Mouse (Mus musculus) hindbrain, embryonic 11.5 days (tissue): ENCODE measurements around the gene Slc23a4. TPM values are rescaled to one million over a fixed set of nuclear protein-coding genes. Genes with fewer than 3 reads are reported as not detected.

Experiments
- ATAC-seq: fragments of 200-750 bp; cut with Nextera tagmentation; 2 replicates; pipeline ENCODE4 v1.8.0; 2017; ENCODE audit warnings: mild to moderate bottlenecking, moderate TSS enrichment, moderate library complexity; ENCODE audit not compliant: low FRiP score
- DNase-seq: peaks from one replicate; pipeline ENCODE4 v3.0.0-alpha.2; 2015; ENCODE audit warnings: low spot score
- H3K27ac ChIP-seq: fragments of 300-500 bp; sonication (generic); 2 replicates; pipeline ENCODE4 v1.5.1; 2014; ENCODE audit warnings: mild to moderate bottlenecking, low read depth, low read length
- H3K27me3 ChIP-seq: fragments of 300-500 bp; sonication (generic); 2 replicates; pipeline ENCODE4 v1.6.1; 2014; ENCODE audit warnings: mild to moderate bottlenecking, low read length, moderate library complexity, mixed read lengths; ENCODE audit not compliant: control insufficient read depth, insufficient read depth
- H3K36me3 ChIP-seq: fragments of 300-500 bp; sonication (generic); 2 replicates; pipeline ENCODE4 v1.6.1; 2014; ENCODE audit warnings: mild to moderate bottlenecking, low read length, moderate library complexity, mixed read lengths; ENCODE audit not compliant: control insufficient read depth, insufficient read depth
- H3K4me1 ChIP-seq: fragments of 300-500 bp; sonication (generic); replicated peaks from 2 replicates; pipeline ENCODE4 v1.6.1; 2014; ENCODE audit warnings: low read length, mixed read lengths; ENCODE audit not compliant: control insufficient read depth, insufficient read depth
- H3K4me2 ChIP-seq: fragments of 300-500 bp; sonication (generic); replicated peaks from 2 replicates; pipeline ENCODE4 v1.6.1; 2014; ENCODE audit warnings: mild to moderate bottlenecking, low read depth, low read length
- H3K4me3 ChIP-seq: fragments of 300-500 bp; sonication (generic); 2 replicates; pipeline ENCODE4 v1.5.1; 2014; ENCODE audit warnings: low read depth, low read length
- H3K9ac ChIP-seq: fragments of 300-500 bp; sonication (generic); 2 replicates; pipeline ENCODE4 v1.6.1; 2014; ENCODE audit warnings: low read depth, low read length
- H3K9me3 ChIP-seq: fragments of 300-500 bp; sonication (generic); 2 replicates; pipeline ENCODE4 v1.6.1; 2016; ENCODE audit warnings: low read length; ENCODE audit not compliant: control insufficient read depth
- WGBS: fragments of 180-500 bp; shearing (Covaris S2); extraction: QIAGEN DNeasy Blood & Tissue Kit; methylation state at CpG from one replicate; pipeline ENCODE4 v1.1.7; 2014; 5-methylcytosine and 5-hydroxymethylcytosine counted together
- polyA plus RNA-seq: library from polyadenylated mRNA; unstranded; fragments of >200 nt; fragmentation: Nextera tagmentation; extraction: Ambion mirVana; gene quantifications from 2 replicates; pipeline ENCODE4 v1.2.1, GENCODE M21; 2014

Gene Slc23a4
- polyA plus RNA-seq, 1 experiment from 2014 or later: 0.49 TPM

GRCm38 (mm10) chr6:34951518-34951917 lies 36.7 kb downstream of the Slc23a4 start:
- H3K36me3 ChIP-seq: no peaks in the 10 kb centered on the region
- no peak for ATAC-seq
- 89% methylated on average over 7 of the region's 7 CpGs for WGBS

GRCm38 (mm10) chr6:34948461-34948860 lies 39.7 kb downstream of the Slc23a4 start:
- H3K4me2 ChIP-seq: peak overlapping the region; percentile 28
- ATAC-seq (no peak), DNase-seq (no peak)
- no peaks in the 10 kb centered on the region; the same call in 1 of the 2 replicates for H3K4me1 ChIP-seq
- no peak overlapping the region for H3K9ac ChIP-seq
- no peaks in the 10 kb centered on the region for H3K36me3 ChIP-seq
- H3K9me3 ChIP-seq: no peaks in the 10 kb centered on the region
- H3K27ac ChIP-seq: no peak overlapping the region
- no peaks in the 10 kb centered on the region for H3K27me3 ChIP-seq
- H3K4me3 ChIP-seq: no peak overlapping the region
- WGBS: 17% methylated on average over 11 of the region's 11 CpGs

More at GRCm38 (mm10) chr6:34951518-34951917, 36.7 kb downstream of the Slc23a4 start:
- no peak overlapping the region for H3K9ac ChIP-seq
- no peak overlapping the region for H3K4me3 ChIP-seq
- no peaks in the 10 kb centered on the region for H3K9me3 ChIP-seq
- no peak for DNase-seq
- no peak overlapping the region for H3K27ac ChIP-seq
- no peaks in the 10 kb centered on the region; the same call in 1 of the 2 replicates for H3K4me1 ChIP-seq
- H3K4me2 ChIP-seq: no peak overlapping the region
- H3K27me3 ChIP-seq: no peaks in the 10 kb centered on the region

- H3K4me1 ChIP-seq: no peaks in the 10 kb centered on the region; the same call in 1 of the 2 replicates
- no peak overlapping the region for H3K4me3 ChIP-seq
- no peak for DNase-seq
- no peaks in the 10 kb centered on the region for H3K27me3 ChIP-seq
- H3K27ac ChIP-seq: no peak overlapping the region
- WGBS: 94% methylated on average over 1 of the region's 1 CpGs
- no peak for ATAC-seq
- H3K9ac ChIP-seq: no peak overlapping the region
- no peaks in the 10 kb centered on the region for H3K9me3 ChIP-seq
- no peaks in the 10 kb centered on the region for H3K36me3 ChIP-seq
- H3K4me2 ChIP-seq: no peak overlapping the region
Observed at GRCm38 (mm10) chr6:34946486-34947079, 41.6 kb downstream of the Slc23a4 start.

- DNase-seq (no peak), ATAC-seq (no peak)
- no peak overlapping the region for H3K4me3 ChIP-seq
- H3K27me3 ChIP-seq: no peaks in the 10 kb centered on the region
- no peak overlapping the region for H3K9ac ChIP-seq
- no peaks in the 10 kb centered on the region for H3K9me3 ChIP-seq
- H3K27ac ChIP-seq: no peak overlapping the region
- no peak overlapping the region for H3K4me2 ChIP-seq
- no peaks in the 10 kb centered on the region for H3K36me3 ChIP-seq
- no peaks in the 10 kb centered on the region for H3K4me1 ChIP-seq
- 76% methylated on average over 5 of the region's 5 CpGs for WGBS
Observed at GRCm38 (mm10) chr6:34943499-34943898, 44.7 kb downstream of the Slc23a4 start.

- no peaks in the 10 kb centered on the region for H3K36me3 ChIP-seq
- no peaks in the 10 kb centered on the region for H3K9me3 ChIP-seq
- no peak for ATAC-seq
- no peaks in the 10 kb centered on the region for H3K4me1 ChIP-seq
- no peak for DNase-seq
- H3K4me2 ChIP-seq: no peak overlapping the region
- no peak overlapping the region for H3K4me3 ChIP-seq
- WGBS: 93% methylated on average over 9 of the region's 9 CpGs
- no peak overlapping the region for H3K27ac ChIP-seq
- H3K9ac ChIP-seq: no peak overlapping the region
- no peaks in the 10 kb centered on the region for H3K27me3 ChIP-seq
Observed at GRCm38 (mm10) chr6:34942446-34942845, 45.8 kb downstream of the Slc23a4 start.

- ATAC-seq (no peak), DNase-seq (no peak)
- no peak overlapping the region for H3K9ac ChIP-seq
Observed at GRCm38 (mm10) chr6:34941496-34941895, 46.7 kb downstream of the Slc23a4 start.

GRCm38 (mm10) chr6:34939451-34939850 lies 48.8 kb downstream of the Slc23a4 start:
- Histone ChIP-seq H3K4me2 (no peak overlapping the region), H3K4me1 (no peaks in the 10 kb centered on the region), H3K36me3 (no peaks in the 10 kb centered on the region), H3K27me3 (no peaks in the 10 kb centered on the region), H3K9ac (no peak overlapping the region), H3K27ac (no peak overlapping the region), H3K4me3 (no peak overlapping the region), H3K9me3 (no peaks in the 10 kb centered on the region)
- ATAC-seq (no peak), DNase-seq (no peak)
- 92% methylated on average over 8 of the region's 8 CpGs for WGBS

More at GRCm38 (mm10) chr6:34941496-34941895, 46.7 kb downstream of the Slc23a4 start:
- no peak overlapping the region for H3K27ac ChIP-seq
- no peak overlapping the region for H3K4me2 ChIP-seq
- H3K9me3 ChIP-seq: no peaks in the 10 kb centered on the region
- H3K4me1 ChIP-seq: no peaks in the 10 kb centered on the region
- no peak overlapping the region for H3K4me3 ChIP-seq
- H3K36me3 ChIP-seq: no peaks in the 10 kb centered on the region
- no peaks in the 10 kb centered on the region for H3K27me3 ChIP-seq
- WGBS: 82% methylated on average over 2 of the region's 2 CpGs

GRCm38 (mm10) chr6:34938929-34939325 lies 49.3 kb downstream of the Slc23a4 start:
- no peak overlapping the region for H3K9ac ChIP-seq
- DNase-seq (no peak), ATAC-seq (no peak)
- H3K27me3 ChIP-seq: no peaks in the 10 kb centered on the region
- H3K4me1 ChIP-seq: no peaks in the 10 kb centered on the region
- H3K9me3 ChIP-seq: no peaks in the 10 kb centered on the region
- no peak overlapping the region for H3K4me2 ChIP-seq
- no peak overlapping the region for H3K27ac ChIP-seq
- 56% methylated on average over 4 of the region's 4 CpGs for WGBS
- no peak overlapping the region for H3K4me3 ChIP-seq
- H3K36me3 ChIP-seq: no peaks in the 10 kb centered on the region

- H3K4me3 ChIP-seq: no peak overlapping the region
- H3K27me3 ChIP-seq: no peaks in the 10 kb centered on the region
- ATAC-seq (no peak), DNase-seq (no peak)
- H3K9ac ChIP-seq: no peak overlapping the region
- WGBS: 70% methylated on average over 7 of the region's 7 CpGs
- no peaks in the 10 kb centered on the region for H3K36me3 ChIP-seq
- no peaks in the 10 kb centered on the region for H3K9me3 ChIP-seq
- no peaks in the 10 kb centered on the region for H3K4me1 ChIP-seq
- H3K27ac ChIP-seq: no peak overlapping the region
- no peak overlapping the region for H3K4me2 ChIP-seq
Observed at GRCm38 (mm10) chr6:34938280-34938928, 49.8 kb downstream of the Slc23a4 start.
